Mouse (Mus musculus) CH12.LX (cell line): ENCODE measurements at regions not wholly inside any gene's neighbourhood (a gene's known extent, or its start where the extent isn't known, plus 50 kb on each side); places are given as distances from the start of the nearest gene placed in this dataset.
"Not testable (repeated sequence)": the region's sequence is repeated elsewhere in the genome, so short reads cannot be mapped to it uniquely, and the experiment has no call there.

Experiments used
- NRF1 ChIP-seq: IDR thresholded peaks from 2 replicates; pipeline ENCODE4 v1.6.1; 2014; ENCODE audit warnings: low read depth, mild to moderate bottlenecking, inconsistent platforms, low read length, improper control_type of control experiment, moderate library complexity
- TCF12 ChIP-seq: IDR thresholded peaks from 2 replicates; pipeline ENCODE4 v1.6.1; 2014; ENCODE audit warnings: low read depth, mild to moderate bottlenecking, inconsistent platforms, low read length, improper control_type of control experiment

DNA sequence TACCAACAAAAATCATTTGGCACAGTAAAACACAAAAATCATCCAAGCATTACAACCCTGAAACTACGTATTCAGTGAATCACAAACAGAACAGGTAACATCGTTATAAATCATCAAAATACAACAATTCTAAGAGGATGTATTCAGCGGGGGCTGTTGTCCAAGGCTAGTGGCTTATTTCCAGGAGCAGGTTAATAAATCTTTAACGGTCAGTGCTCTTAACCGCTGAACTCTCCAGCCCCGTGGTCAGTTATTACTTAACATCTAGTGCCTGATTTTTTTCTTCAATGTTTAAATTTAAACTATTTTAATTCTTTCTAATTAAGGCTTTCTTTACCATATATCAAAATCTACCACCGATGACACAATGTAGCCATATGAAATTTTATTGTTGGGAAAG, 69.2 kb upstream of the Neurl1b start:
- not testable (repeated sequence) for TF ChIP-seq NRF1, TCF12
